Mouse (Mus musculus) lung, adult 2 months (tissue): Measurements from ENCODE around the gene Shisa9. TPM values are rescaled to one million over a fixed set of nuclear protein-coding genes. Genes with fewer than 3 reads are reported as not detected.

Experiments used
- DNase-seq: peaks from one replicate; pipeline ENCODE4 v3.0.0; 2022
- H3K4me1 ChIP-seq: fragments of 200-500 bp; 2 replicates; pipeline ENCODE4 v1.6.1; 2011; ENCODE audit warnings: low read length; ENCODE audit not compliant: control insufficient read depth, insufficient read depth
- H3K4me3 ChIP-seq: fragments of 200-500 bp; replicated peaks from 2 replicates; pipeline ENCODE3; 2011; ENCODE audit warnings: low read depth, mild to moderate bottlenecking, control low read depth, low read length; ENCODE audit errors: extremely low read depth
- CTCF ChIP-seq: fragments of 200-500 bp; IDR thresholded peaks from 2 replicates; pipeline ENCODE4 v1.5.1; 2011; ENCODE audit warnings: mild to moderate bottlenecking, low read length, control low read depth; ENCODE audit not compliant: insufficient read depth
- POLR2A ChIP-seq: fragments of 200-500 bp; IDR thresholded peaks from 2 replicates; pipeline ENCODE4 v1.6.1; 2011; ENCODE audit warnings: low read depth, mild to moderate bottlenecking, control low read depth, low read length, borderline replicate concordance; ENCODE audit errors: extremely low read depth
- WGBS: fragments of 180-500 bp; shearing (Covaris S2); methylation state at CpG from one replicate; pipeline ENCODE4 v1.1.7; 2018; 5-methylcytosine and 5-hydroxymethylcytosine counted together
- polyA plus RNA-seq: library from polyadenylated mRNA; depleted of rRNA; stranded (reverse); fragments of >200 nt; gene quantifications from 2 replicates; pipeline ENCODE4 v1.2.3, GENCODE M21; 2012

Shisa9 gene
- polyA plus RNA-seq, 1 experiment, result 0.70 TPM

DNA sequence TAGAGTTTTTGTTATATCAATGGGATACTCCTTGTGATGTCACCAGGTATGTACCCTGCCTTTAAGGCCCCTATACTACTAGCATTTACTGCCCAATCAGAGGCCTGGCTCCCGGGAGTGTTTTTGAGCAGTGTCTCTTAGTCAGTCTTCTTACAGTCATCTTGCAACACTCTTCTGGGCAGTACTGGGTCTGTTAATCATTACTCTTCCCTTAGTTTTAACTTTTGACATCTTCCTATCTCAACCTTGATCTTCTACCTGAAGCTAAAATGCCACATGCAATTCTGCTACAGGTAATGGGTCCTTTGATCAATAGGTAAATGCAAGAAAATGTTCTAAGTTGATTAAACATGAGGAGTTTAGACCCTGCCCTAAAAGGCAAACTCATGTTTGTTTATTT, 225.4 kb downstream of the Shisa9 start:
- DNase-seq, result no peak
- TF ChIP-seq CTCF (no peak), POLR2A (no peak)
- Histone ChIP-seq H3K4me3 (no peak overlapping the region), H3K4me1 (peaks cover 4% of the 10 kb centered on the region)
- WGBS, result 86% methylated on average over 1 of the region's 1 CpGs

DNA sequence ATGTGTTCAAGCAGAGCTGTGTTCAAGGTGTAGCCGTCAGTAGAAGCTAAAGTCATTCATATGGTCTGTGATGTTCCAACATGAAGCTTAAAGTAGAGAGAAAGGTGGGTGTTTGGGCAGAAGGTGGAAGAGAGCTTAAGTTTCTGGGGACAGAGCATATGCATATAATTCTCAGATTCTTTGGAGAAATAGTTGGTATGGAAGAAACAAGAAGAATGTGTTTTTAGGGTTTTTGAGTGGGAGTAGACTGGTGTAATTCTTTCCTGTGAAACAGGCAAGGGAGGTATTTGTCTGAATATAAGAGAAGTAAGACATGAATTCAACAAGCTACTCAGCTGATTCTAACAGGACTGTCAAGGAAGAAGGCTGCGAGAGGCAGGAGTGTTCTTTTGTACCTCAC, 225.9 kb downstream of the Shisa9 start:
- DNase-seq, result no peak
- Histone ChIP-seq H3K4me3 (no peak overlapping the region), H3K4me1 (peaks cover 4% of the 10 kb centered on the region)
- TF ChIP-seq POLR2A (no peak), CTCF (no peak)
- 84% methylated on average over 2 of the region's 2 CpGs for WGBS

DNA sequence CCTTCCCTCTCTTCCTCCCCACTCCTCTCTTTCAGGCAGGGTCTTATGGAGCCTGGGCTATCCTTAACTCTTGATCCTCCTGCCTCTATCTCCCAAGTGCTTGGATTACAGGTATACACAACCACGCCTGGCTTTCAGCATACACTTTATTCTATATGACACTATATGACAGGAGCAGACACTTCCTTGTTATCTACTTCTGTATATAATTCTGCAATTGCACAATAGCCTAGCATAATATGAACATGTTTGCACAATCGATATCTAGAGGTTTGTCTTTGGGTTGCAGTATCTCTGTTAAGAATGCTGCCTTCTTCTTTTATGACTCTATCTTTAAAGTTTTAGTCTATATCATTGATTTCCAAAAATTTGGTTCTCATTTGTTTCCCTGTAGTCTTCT, 230.1 kb downstream of the Shisa9 start:
- Histone ChIP-seq H3K4me1 (no peaks in the 10 kb centered on the region), H3K4me3 (no peak overlapping the region)
- no peak for TF ChIP-seq CTCF
- no peak for TF ChIP-seq POLR2A
- no peak for DNase-seq
- WGBS, result 77% methylated on average over 2 of the region's 2 CpGs

DNA sequence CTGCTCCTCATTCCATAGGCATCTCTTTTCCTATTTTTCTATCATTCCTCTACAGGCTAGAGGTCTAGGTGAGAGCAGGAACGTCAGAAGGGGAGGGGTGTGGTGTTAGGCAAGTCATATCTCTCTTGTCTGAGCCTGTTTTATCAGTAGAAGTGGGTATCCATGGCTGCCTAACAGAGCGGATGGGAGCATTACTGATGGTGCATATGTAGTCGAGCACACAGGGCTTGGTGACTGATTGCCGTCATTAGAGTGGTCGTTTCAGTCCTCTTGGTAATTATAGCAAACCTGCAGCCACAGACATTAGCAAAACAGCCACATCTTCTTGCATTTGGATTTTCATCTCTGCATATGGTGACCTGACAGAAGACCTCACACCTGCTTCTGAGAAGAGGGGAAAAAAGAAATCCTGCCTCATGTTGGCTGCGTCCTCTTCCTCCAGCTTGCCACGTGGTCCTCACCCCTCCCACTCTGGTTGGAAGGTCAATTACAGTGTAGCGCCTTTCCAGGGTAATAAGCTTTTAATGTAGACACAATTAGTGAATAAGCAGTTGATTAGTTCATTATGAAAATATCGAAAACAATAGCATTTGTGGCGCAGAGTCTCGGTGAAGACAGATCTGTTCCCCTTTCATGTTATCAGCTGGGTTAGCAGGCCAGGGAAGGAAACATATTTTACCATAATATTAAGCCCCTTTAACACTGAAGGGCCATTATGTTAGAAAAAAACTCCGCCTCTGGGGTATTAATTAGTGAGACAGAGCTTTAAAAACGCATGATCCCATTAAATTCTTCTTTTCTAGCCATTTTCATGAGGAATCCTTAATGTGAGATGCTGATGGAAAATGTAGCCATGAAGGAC, 233.6 kb downstream of the Shisa9 start:
- TF ChIP-seq CTCF (no peak), POLR2A (no peak)
- H3K4me1 ChIP-seq, result no peaks in the 10 kb centered on the region
- 76% methylated on average over 13 of the region's 13 CpGs for WGBS
- no peak for DNase-seq
- H3K4me3 ChIP-seq, result no peak overlapping the region

DNA sequence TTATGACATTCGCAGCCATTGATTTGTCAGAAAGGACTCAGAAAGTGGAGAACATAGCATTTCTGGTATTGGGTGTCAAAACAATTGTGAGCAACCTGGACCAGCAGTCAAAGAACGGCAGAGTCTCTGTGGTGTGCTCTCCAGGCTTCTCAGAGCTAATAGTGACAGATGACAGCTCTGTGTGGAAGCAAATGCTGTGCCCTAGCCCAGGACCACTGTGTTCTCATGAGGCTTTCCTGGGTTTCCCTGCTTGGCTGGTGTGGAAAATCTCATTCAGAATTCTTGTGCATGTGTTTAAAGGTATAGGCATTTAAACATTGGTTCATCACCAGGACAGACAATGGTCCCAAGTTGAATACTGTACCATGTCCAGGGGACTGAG, 234.2 kb downstream of the Shisa9 start:
- TF ChIP-seq POLR2A (no peak), CTCF (no peak)
- no peak for DNase-seq
- Histone ChIP-seq H3K4me1 (no peaks in the 10 kb centered on the region), H3K4me3 (no peak overlapping the region)
- 73% methylated on average over 2 of the region's 2 CpGs for WGBS

DNA sequence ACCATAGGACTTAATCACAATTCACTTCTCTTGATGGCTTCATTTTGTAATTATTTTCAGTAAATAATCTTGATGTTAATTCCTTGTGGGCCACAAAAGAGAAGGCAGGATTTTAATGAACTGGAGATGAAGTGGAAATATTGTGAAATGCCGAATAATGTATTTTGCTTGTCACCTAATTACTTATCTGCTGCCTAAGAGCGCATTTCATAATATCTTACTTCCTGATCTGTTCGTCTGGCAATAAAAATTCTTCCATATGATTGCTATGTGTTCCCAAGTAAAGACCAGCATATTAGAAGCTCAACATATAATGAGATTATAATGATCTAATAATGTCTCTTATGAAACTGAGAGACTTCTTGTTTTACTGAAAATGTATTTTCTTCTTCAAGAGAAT, 235.9 kb downstream of the Shisa9 start:
- Histone ChIP-seq H3K4me1 (no peaks in the 10 kb centered on the region), H3K4me3 (no peak overlapping the region)
- 57% methylated on average over 3 of the region's 3 CpGs for WGBS
- no peak for DNase-seq
- TF ChIP-seq POLR2A, result no peak
- TF ChIP-seq CTCF, result no peak

DNA sequence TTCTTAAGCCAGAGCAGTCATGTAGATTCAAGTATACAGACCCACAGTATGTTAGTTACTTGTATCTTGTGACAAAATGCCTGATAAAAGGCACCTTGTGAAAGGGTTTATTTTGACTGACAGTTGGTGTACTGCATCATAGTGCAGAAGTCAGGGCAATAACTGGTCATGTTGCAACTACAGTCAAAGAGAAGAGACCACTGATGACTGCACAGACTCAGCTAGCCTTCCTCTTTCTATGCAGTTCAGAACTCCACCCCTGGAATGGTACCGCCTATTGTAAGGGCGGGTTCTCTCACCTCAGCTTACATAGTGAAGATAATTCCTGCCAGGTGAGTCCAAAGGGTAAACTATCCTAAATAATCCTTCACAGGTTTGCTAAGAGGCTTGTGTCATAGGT, 239.6 kb downstream of the Shisa9 start:
- WGBS, result 94% methylated on average over 2 of the region's 2 CpGs
- no peak overlapping the region for H3K4me3 ChIP-seq
- no peaks in the 10 kb centered on the region for H3K4me1 ChIP-seq
- no peak for DNase-seq
- TF ChIP-seq CTCF, result no peak
- TF ChIP-seq POLR2A, result no peak

DNA sequence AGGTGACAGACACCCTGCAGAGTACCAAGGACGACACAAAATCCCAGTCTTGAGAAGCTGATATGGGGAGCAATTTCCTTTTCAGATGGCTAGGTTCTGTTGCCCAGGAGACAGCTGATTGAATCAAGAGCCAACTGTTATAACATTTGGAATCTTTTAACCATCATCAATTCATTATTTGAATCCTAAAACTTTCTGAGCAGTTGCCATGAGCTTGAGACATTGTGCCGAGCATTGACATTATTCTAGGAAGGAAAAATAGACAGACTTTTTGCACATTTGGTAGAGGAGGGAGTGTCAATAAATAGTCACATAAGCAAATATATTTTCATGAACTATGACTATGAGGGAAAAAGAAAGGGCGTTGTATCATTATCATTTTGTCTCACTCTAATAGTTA, 243.0 kb downstream of the Shisa9 start:
- 60% methylated on average over 3 of the region's 3 CpGs for WGBS
- TF ChIP-seq CTCF, result no peak
- TF ChIP-seq POLR2A, result no peak

DNA sequence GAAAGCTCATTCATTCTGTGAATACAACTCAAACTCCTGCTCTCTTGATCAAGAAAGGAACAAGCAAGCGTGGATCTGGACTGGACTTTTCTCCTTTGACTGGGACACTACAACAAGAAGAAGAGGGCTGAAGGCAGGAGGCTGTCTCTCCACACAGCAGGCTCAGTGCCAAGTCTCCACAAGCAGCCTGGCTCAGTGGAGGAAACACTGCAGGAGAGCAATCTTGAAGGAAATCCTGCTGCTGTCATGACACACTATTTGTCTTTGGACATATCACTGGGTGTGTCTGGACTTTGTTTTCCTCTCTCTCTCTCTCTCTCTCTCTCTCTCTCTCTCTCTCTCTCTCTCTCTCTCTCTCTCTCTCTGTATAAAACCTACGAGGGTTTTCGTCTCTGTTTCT, 249.4 kb downstream of the Shisa9 start:
- 33% methylated on average over 3 of the region's 3 CpGs for WGBS
- no peak overlapping the region for H3K4me3 ChIP-seq
- peaks cover 3% of the 10 kb centered on the region; the same call in 1 of the 2 replicates for H3K4me1 ChIP-seq
- TF ChIP-seq CTCF (no peak), POLR2A (no peak)
- DNase-seq, result no peak

More for the DNA sequence above, 243.0 kb downstream of the Shisa9 start:
- no peak for DNase-seq
- Histone ChIP-seq H3K4me1 (no peaks in the 10 kb centered on the region), H3K4me3 (no peak overlapping the region)

DNA sequence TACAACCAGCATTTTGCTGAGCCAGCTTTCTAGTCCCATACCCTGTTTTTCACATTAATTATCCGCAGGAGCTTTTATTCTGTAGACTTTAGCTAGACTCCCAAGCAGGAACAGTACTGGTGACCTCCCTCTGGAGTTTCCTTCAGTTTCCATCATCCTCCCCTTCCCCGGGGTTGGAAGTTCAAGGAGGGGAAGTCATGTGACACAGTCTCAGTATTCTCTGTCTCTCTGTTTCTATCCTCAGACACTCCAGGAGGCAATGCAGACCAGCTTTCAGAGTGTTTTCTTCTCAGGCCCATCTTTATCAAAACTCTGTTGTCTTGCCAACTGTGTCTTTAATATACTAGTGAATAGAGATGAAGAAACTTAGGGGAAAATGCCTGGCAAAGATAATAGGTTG, 250.4 kb downstream of the Shisa9 start:
- peaks cover 3% of the 10 kb centered on the region; the same call in 1 of the 2 replicates for H3K4me1 ChIP-seq
- no peak for DNase-seq
- TF ChIP-seq POLR2A, result no peak
- TF ChIP-seq CTCF, result no peak
- H3K4me3 ChIP-seq, result no peak overlapping the region
- 26% methylated on average over 2 of the region's 2 CpGs for WGBS
